Mouse (Mus musculus): ENCODE measurements around the gene Gtf2i.

Gene Gtf2i

DNA sequence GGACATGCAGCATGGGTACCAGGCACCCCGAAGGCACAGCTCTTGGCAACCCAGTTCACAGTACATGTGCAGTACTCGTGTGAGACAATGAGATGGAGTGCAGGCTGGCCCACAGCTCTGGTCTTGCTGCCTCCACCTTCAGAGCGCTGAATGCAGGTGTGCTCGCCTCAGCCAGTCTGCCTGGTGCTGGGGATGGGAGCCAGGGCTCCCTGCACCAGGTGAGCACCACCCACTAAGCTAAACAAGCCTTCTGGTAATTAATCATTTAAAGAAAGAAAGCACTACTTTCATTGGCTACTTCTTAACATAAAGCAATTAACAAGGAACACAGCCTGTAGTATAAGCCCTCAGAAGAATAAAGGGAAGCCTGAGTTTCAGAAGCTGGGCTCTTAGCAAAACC, 37.5 kb downstream of the Gtf2i start:
- no peak for DNase-seq (ENCODE audit: low spot score in 2 of 2)

DNA sequence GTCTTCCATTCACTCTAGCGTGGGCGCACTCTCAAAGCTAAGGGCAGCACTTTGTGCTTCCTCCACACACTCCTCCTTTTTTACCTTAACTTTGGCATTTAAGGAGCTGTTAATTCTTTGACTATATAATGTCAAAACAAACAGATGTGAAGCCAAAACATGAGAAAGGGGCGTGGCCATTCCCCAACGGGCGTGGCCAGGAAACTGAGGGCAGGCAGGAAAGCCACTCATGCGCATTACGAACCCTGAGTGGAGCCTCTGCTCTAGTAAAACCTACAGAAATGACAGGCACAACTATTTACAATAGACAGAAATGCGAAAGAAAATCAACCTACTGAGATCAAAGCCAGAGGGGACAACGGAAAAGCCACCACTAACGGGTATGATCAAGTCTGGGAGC, 39.0 kb downstream of the Gtf2i start:
- DNase-seq (ENCODE audit: low spot score in 2 of 2), result no peak

DNA sequence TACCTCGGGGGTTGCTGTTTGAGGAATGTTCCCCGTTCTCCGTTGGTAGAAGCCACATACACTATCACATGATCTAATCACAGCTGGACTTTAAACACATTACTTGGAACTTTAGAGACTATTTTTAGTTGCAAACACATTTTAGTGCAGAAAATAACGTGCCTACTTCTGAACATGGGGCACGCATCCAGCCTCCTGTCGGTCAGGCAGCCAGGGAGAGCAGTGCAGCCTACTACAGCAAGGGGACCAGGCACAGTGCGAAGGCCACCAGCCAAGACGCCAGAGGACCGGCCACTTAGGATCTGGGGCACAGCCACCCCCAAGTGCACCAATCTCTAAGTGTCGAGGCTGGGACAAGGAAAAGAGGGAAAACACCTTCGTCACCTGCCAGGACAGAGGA, 39.5 kb downstream of the Gtf2i start:
- DNase-seq (ENCODE audit: low spot score in 2 of 2), result no peak

DNA sequence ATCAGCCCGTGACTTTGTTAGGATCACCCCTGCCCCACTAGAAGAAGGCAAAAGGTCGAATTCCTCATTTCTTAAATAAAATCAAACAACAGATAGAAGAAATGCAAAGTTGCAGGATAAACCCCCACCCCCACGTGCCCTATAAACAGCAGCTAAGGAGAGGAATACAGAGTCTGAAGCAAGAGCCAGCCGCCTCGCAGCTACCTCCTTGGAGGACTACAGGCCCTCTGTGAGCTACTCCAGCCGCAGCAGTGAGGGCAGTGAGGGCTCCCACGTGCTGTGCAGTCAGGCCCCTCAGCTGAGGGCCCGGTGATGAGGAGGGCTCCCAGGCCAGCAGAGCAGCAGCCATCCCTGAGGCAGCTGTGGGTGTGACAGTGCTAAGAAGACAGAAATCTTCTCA, 40.8 kb downstream of the Gtf2i start:
- DNase-seq (ENCODE audit: low spot score in 2 of 2), result no peak

DNA sequence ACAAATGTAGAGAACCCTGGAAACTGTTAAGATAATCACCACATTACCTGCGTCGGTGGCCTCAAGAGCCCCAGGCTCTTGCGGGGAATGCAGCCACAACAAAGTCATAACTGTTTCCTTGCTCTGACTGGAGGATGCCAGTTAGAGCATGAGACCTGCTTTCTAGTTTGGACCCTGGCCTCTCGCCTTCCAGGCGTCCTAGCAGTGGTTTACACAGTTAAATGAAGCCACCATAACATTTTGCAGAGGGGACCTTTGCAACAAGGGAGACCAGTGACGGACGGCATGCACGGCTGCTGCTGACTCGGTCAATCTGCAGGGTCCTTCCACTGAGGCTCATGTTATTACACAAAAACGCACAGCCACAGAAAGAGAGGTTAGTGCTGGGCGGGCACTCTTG, 41.8 kb downstream of the Gtf2i start:
- no peak for DNase-seq (ENCODE audit: low spot score in 2 of 2)

DNA sequence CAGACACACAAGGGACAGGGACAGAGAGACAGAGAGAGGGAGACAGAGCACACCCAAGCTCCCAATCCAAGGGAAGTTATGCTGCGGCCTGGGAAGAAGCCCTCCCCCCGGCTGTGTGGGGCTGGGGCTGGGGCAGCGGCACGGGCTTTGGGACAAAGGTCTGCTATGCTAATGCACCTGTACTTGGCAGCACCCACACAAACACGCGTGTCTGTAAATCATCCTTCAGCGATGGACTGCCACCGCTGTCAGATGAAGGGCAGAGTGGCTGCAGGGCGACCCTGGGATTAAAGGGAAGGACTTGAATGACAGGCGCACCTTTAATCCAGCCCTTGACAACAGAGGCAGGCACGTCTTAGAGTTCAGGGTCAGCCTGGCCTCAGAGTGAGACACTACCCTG, 43.1 kb downstream of the Gtf2i start:
- DNase-seq (ENCODE audit: low spot score in 2 of 2), result no peak

DNA sequence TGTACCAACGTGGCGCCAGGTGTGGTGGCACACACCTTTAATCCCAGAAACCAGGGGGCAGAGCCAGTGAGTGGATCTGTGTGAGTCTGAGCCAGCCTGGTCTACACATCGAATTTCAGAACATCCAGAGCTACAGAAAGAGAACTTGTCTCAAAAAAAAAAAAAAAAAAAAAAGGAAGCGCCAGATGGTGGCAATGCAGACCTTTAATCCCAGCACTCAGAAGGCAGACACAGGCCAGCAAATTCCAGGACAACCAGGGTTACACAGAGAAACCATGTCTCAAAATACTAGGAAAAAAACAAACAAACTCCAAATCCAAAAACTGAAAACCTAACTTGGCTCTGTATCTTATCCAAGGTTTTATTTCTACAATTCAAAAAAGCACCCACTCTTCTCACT, 44.0 kb downstream of the Gtf2i start:
- DNase-seq (ENCODE audit: low spot score in 2 of 2), result no peak

DNA sequence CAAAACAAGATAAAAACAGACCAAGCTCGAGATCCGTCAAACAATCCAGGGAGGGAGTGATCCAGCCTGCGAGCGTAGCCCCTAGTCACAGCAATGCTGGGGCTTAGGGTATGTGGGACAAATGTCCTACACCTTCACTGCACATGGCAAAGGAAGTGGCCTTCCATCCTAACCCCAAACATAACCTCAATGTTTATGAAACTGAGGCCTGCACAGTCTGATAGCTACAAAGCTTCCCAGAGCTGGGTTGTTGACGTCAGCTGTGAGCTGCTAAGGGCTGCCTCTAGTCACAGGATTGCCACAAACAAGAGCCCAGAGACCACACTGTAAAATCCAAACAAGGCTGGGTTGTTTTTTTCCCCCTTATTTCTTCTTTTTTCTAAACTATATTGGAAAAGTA, 44.8 kb downstream of the Gtf2i start:
- DNase-seq (ENCODE audit: low spot score in 2 of 2), result no peak

DNA sequence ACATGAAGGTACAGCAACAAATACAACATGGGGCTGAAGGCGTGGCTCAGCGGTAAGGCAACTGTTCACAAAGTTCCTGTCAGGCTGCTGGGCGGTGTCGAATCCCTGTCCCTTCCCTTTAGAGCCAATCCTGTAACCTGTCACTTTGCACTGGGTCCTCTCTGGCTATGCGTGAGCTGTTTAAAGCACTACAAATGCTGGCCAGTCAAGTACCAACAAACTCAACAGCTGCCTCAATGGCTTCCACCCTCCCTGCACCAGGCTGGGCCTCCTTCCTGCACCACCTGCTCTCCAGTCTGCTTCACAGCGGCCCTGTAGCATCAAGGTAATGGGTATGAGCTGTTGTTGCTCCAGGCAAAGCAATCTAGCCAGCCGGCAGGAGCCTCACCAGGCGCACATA, 45.8 kb downstream of the Gtf2i start:
- DNase-seq (ENCODE audit: low spot score in 2 of 2), result no peak

DNA sequence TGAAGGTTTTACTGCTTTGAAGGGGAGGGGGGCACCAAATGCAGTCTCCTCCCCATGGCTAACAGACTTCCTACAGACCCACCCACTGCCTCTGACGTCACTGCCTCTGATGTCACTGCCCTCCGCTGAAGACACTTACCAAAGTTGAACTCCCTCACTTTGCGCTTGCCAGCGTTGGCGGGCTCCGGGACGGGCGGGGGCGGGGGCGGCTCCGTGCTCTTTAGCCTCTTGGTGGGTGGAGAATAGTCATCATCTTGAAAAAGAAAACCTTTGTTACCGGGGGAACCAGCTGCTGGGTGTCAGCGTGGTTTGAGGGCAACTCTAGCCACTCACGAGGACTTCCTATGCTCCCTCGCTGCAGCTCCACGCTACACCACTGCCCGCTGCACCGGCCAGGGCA, 48.2 kb downstream of the Gtf2i start:
- no peak for DNase-seq (ENCODE audit: low spot score in 2 of 2)

DNA sequence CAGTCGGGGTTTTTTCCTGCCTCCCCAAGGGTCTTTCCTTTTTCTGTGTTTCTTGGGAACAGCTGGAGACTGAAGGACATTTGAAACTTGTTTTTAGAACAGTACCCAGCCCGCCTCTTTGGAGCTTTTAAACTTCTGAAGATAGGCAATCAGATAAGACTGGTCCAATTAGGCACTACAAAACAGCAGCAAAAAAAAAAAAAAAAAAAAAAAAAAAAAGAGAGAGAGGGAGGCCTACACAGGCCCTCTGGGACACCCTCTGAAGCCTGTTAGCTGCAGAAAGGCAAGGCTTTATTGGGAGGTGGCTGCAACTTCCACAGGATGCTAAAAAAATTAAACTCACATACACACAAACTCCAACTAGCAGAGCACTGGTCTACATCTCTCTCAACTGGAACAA, 48.7 kb downstream of the Gtf2i start:
- DNase-seq (ENCODE audit: low spot score in 2 of 2), result no peak

DNA sequence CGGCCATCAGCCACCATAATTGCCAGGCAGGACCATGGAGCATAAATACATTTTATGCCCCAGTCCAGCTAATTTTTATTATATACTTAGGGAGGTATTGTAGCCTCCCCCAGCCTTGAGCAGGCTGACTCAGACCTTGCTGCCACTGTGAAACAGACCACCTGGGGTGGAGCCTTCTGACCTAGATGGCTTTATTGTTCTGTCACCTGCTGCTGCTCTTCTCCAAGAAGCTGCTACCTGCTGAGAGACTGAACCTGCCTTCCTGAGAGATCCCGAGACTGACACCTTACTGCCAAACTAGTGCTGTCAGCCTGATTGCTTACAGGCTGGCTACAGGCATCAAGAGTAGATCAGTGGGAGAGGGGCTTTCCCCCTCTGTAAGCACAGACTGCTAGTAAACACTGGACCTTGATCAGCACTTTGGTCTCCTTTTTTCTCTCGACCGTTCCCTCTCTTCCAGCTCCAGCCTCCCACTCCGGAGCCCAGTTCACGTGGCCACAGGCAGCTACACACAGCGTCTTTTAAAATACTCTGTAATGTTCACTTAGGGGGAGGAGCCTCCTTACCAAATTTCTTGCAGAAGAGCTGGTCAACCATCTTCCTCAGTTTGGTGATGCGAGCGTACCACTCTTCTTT, 54.4 kb downstream of the Gtf2i start:
- DNase-seq (ENCODE audit: low spot score in 2 of 2), result no peak

DNA sequence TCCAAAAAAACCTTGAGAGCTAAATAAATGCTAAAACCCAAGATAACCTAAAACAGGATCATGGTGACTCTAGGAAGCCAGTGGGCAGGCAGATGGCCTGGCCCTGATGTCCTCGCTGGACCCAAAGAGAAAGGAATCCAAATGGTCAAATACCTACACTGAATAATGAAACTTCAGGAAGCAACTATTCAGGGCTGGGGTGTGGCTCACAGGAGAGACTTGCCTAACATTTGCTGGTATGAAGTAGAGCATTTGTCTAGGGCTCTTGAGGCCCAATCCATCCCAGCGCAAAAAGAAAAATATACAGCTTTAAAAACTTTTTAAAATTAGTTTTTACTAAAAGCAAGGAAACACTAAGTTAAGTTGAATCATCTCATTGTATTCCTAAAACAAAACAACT, 55.6 kb downstream of the Gtf2i start:
- no peak for DNase-seq (ENCODE audit: low spot score in 2 of 2)

DNA sequence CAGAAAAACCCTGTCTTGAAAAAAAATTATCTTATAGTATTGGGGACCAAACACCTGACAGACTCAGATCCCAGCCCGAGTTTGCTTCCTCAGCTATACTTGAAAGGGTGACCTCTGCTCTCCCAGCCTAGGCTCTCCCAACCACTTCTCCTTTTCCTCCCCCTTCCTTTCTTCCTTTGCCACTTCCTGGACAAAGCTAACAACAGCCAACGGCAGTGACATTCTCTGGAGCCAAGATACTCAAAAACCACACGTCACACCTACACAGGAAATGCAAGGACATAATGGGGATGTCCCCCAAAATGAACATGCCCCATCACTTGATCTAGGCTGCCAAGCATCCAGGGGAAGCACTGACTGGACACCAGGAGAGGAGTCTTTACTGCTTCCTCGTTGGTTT, 56.2 kb downstream of the Gtf2i start:
- no peak for DNase-seq (ENCODE audit: low spot score in 2 of 2)

DNA sequence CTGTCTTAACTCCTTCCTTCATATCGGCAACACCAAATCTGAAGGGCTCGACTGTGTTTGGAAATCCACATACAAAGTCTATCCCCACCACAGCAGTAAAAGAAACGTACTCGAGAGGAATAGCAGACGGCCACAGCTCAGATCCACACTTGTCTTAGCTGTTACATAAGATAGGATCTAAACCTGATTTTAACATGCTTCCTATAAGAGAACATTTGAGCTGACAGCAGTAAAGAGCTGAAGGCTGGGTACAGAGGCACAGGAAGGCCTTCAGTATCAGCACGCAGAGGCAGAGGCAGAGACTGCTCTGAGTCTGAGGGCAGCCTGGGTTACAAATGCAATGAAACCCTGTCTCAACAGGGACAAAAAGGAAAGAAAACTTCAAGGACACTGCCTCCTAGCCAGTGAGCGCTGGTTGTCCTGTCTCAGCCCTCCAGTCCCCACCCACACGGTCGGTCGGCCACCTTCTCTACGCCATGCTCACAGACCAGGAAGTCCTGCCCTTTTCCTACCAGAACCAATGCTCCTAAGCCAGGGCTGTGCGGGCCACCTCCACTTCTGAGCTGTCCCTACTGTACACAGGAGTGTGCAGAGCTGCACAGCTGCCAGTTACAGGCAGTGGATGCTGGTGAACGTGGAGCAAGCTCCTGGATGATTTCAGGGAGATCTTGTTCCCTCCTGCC, 57.1 kb downstream of the Gtf2i start:
- no peak for DNase-seq (ENCODE audit: low spot score in 2 of 2)

DNA sequence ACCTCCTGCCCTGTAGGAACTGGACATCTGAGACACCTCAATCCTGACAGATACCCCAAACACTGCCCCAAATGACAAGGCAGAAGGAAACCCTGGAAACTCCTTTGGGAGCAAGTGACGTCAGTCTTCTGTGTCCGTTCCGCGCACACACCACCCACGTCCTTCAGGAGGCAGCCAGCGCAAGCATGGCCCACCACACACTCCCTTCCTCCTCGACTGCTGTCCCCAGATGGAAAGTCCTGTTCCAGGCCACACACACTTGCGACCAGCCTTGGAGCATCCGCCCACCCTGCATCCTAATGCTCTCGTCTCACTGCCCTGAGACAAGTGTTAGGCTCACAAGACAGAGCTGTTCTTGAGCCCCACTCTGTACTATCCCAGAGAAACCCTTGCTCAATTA, 59.3 kb downstream of the Gtf2i start:
- DNase-seq (ENCODE audit: low spot score in 2 of 2), result no peak

DNA sequence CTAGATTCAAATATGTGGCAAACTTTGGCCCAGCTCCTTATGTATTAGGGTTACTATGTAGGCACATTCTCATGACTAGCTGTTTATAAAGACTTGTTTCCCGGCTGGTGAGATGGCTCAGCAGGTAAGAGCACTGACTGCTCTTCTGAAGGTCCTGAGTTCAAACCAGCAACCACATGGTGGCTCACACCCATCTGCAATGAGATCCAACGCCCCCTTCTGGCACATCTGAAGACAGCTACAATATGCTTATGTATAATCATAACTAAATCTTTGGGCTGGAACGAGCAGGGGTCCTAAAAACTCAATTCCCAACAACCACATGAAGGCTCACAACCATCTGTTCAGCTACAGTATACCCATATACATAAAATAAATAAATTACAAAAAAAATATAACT, 60.8 kb downstream of the Gtf2i start:
- DNase-seq (ENCODE audit: low spot score in 2 of 2), result no peak

DNA sequence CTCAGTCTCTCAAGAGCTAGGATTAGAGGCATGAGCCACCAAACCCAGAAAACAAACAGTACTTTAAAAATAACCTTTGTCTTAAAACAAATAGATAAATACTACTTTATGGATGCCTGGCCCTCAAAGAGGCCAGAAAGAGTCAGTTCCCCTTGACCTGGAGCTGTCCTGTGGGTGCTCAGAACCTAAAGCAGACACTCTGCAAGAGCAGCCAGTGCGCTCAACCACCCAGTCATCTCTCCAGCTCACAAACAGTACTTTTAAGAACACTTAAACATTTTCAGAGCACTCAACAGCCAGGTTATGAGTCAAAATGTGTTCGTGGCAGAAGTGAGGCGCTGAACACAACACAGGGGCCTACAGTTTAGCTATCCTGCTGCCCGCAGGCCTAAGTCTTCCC, 63.5 kb downstream of the Gtf2i start:
- no peak for DNase-seq (ENCODE audit: low spot score in 2 of 2)

DNA sequence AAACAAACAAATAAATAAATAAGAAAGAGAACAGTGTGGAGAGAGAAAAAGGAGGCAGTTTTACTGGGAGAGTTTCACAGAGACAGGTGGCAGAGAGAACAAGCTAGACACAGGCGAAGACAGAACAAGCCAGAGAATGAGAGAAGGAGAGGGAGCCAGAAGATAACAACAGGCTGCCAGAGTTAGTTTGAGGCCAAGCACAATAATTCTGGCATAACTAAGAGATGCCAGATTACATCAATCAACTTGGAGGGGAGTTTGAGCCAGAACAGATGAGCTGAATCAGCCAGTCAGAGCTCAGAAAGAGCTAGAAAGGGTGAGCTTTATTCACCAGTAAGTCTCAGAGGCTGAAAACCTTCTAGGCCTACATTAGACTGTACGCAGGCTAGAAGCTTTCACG, 64.0 kb downstream of the Gtf2i start:
- DNase-seq (ENCODE audit: low spot score in 2 of 2), result no peak

DNA sequence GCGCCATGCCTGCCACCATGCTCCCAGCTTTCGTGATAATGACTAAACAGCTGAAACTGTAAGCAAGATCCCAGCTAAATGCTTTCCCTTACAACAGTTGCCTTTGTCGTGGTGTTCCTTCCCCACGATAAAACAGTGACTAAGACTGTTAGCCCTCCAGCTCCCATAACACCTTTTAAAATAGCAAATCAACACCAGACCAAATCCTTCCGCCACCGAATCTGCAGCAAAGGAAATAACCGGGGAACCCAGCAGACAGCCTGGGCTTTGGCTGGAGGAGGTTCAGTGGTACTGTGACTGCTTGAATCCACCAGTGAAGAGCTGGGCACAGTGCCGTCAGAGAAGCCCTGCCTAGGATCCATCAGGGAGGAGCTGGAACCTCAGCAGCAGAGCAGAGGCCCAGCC, 65.3 kb downstream of the Gtf2i start:
- DNase-seq (ENCODE audit: low spot score in 2 of 2), result no peak

DNA sequence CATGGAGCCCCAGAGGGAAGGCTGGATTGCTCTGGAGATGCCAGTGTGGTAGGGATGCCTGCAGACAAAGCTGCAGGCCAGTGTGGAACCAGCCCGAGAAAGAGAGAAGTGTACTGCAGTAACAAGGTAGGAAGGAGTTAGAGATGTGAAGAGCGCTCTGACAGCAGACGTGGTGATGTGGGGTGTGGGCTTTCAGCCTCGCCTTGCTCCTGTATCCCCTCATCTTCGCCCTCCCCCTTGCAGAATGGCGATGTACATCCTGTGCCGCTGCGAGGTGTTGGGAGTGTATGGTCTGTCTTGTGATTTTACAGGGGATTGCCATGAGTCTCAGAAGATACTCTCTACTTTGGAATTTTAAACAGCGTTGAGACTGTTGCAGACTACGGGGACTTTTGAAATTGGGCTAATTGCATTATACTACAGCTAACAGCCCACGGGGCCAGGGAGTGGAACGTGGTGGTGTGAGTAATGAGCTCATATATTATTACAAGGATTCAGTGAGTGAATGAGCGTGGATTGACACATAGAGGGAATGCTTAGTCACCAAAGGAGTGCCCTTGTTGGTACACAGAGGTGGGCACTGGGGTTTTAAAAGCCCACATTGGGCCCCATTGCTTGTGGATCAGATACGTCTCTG, 65.8 kb downstream of the Gtf2i start:
- no peak for DNase-seq (ENCODE audit: low spot score in 2 of 2)

DNA sequence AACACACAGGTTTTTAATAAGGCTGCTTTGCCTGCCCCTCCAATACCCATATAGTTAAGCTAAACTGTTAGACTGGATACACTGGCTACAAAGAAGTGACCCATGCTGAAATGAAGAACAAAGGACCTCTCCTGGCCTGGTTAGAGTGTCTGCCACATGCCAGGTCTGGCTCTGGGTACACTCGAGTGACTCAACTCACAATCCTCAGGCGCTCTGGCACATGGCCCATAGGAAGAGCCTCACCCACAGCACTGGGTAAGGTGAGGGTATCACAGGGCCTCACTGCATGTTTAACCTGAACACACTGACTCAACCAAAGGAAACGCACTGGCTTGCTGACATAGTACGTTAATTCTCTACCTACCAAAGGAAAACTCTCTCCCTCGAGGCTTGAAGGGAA, 68.4 kb downstream of the Gtf2i start:
- DNase-seq (ENCODE audit: low spot score in 2 of 2), result peak in 1 of 2 experiments; percentile 55

DNA sequence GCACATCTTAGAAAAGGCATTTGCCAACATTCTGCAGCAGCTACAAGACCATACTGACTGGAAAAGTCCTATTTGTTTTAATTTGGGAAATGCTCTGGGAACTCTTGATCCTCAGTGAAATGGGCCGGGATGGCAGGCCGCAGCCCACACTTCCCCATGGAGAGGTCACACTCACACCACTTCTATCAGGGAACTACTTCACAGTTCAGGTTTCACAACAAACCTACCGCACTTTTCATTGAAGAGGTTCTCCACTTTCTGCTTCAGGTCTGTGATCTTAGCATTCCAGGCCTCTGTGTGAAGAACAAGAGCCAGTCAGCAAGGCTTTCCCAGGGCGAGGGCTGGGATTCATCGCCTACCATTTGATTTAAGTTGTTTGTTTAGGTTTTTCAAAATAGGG, 69.7 kb downstream of the Gtf2i start:
- no peak for DNase-seq (ENCODE audit: low spot score in 2 of 2)

All from urinary bladder, adult 18-20 months (tissue).